Comparison of ENCODE assay signal across 8 mouse cellular contexts in genomic region chr1:54194954-54195305, GRCm38 (mm10). TPM values are rescaled to one million over a fixed set of nuclear protein-coding genes. Genes with fewer than 3 reads are reported as not detected.
DNase-seq lines count a peak whose midpoint lies in the region; ATAC-seq and TF ChIP-seq lines count a peak whose summit lies in the region.

Gene Hecw2 (minus strand): TSS chr1:54195168.

- peak within 1 kb of the TSS; percentile 94 for H3K9ac ChIP-seq in forebrain, postnatal 0 days
- peak within 1 kb of the TSS; percentile 82 for H3K9ac ChIP-seq in midbrain, embryonic 11.5 days (ENCODE audit: low read length)

- TF ChIP-seq CTCF in forebrain, postnatal 0 days (IDR thresholded peaks at IDR 0.05; ENCODE audit: low read depth): no peak

- no peaks in the 10 kb centered on the region for H3K4me1 ChIP-seq in erythroblast, embryonic 14.5 days (ENCODE audit: control insufficient read depth)
- H3K4me1 ChIP-seq in forebrain, postnatal 0 days (ENCODE audit: insufficient read depth): peaks cover 7% of the 10 kb centered on the region; the same call in 1 of the 2 replicates
- peaks cover 15% of the 10 kb centered on the region for H3K4me1 ChIP-seq in hindbrain, embryonic 10.5 days (replicated peaks)
- 0 out of 2 replicates have a peak, but pooled peaks cover 2% of the 10 kb centered on the region for H3K4me1 ChIP-seq in midbrain, embryonic 11.5 days (ENCODE audit: control insufficient read depth, insufficient read depth, low read length)

- H3K4me2 ChIP-seq in forebrain, postnatal 0 days (ENCODE audit: low read depth): peak within 1 kb of the TSS; percentile 63
- peak within 1 kb of the TSS; percentile 81 for H3K4me2 ChIP-seq in midbrain, embryonic 11.5 days

- H3K27me3 ChIP-seq in erythroblast, embryonic 14.5 days (ENCODE audit: control insufficient read depth): peaks cover 42% of the 10 kb centered on the region
- no peaks in the 10 kb centered on the region for H3K27me3 ChIP-seq in forebrain, postnatal 0 days (ENCODE audit: insufficient read depth, low read length)
- peaks cover 20% of the 10 kb centered on the region for H3K27me3 ChIP-seq in hindbrain, embryonic 10.5 days (ENCODE audit: insufficient read depth, poor library complexity, severe bottlenecking)
- H3K27me3 ChIP-seq in midbrain, embryonic 11.5 days (ENCODE audit: control insufficient read depth, insufficient read depth, low read length): peaks cover 5% of the 10 kb centered on the region; the same call in 1 of the 2 replicates

- no peaks in the 10 kb centered on the region for H3K36me3 ChIP-seq in erythroblast, embryonic 14.5 days (ENCODE audit: control insufficient read depth)
- no peaks in the 10 kb centered on the region for H3K36me3 ChIP-seq in forebrain, postnatal 0 days (ENCODE audit: insufficient read depth)
- no peaks in the 10 kb centered on the region for H3K36me3 ChIP-seq in hindbrain, embryonic 10.5 days
- H3K36me3 ChIP-seq in midbrain, embryonic 11.5 days (ENCODE audit: control insufficient read depth, insufficient read depth, low read length): no peaks in the 10 kb centered on the region

- no peak for ATAC-seq in erythroblast, adult 5-6 weeks (replicated peaks; ENCODE audit: low FRiP score, poor library complexity, severe bottlenecking)
- ATAC-seq in forebrain, postnatal 0 days: peak; percentile 75
- ATAC-seq in midbrain, embryonic 11.5 days (ENCODE audit: low FRiP score): peak; percentile 84

- under 1% methylated on average over 34 of the region's 38 CpGs for WGBS in forebrain, postnatal 0 days
- WGBS in hindbrain, embryonic 10.5 days: 1% methylated on average over 38 of the region's 38 CpGs
- WGBS in midbrain, embryonic 11.5 days: under 1% methylated on average over 38 of the region's 38 CpGs

- peak; percentile 70 to 74 for DNase-seq in cerebellum, adult 18-20 months
- peak; percentile 66 for DNase-seq in forebrain, postnatal 0 days
- peak; percentile 74 for DNase-seq in hindbrain, embryonic 10.5 days (ENCODE audit: low spot score)
- peak; percentile 32 to 41 for DNase-seq in left cerebral cortex, adult 8-10 months (ENCODE audit: low spot score in 2 of 2)
- peak; percentile 94 for DNase-seq in midbrain, embryonic 11.5 days (ENCODE audit: low spot score, missing footprints)
- peak; percentile 39 for DNase-seq in testis, postnatal 14 days (ENCODE audit: low spot score)

- H3K9me3 ChIP-seq in erythroblast, embryonic 14.5 days (ENCODE audit: control insufficient read depth, low read length): no peaks in the 10 kb centered on the region; the same call in 1 of the 2 replicates
- no peaks in the 10 kb centered on the region for H3K9me3 ChIP-seq in forebrain, postnatal 0 days (ENCODE audit: low read length)
- no peaks in the 10 kb centered on the region for H3K9me3 ChIP-seq in hindbrain, embryonic 10.5 days
- no peaks in the 10 kb centered on the region for H3K9me3 ChIP-seq in midbrain, embryonic 11.5 days (ENCODE audit: control insufficient read depth, low read length)

- peak within 1 kb of the TSS; percentile 37 for H3K4me3 ChIP-seq in erythroblast, embryonic 14.5 days (replicated peaks)
- H3K4me3 ChIP-seq in forebrain, postnatal 0 days (ENCODE audit: low read depth, low read length): peak within 1 kb of the TSS; percentile 90
- peak within 1 kb of the TSS; percentile 80 for H3K4me3 ChIP-seq in hindbrain, embryonic 10.5 days
- H3K4me3 ChIP-seq in midbrain, embryonic 11.5 days (ENCODE audit: low read depth, low read length): peak within 1 kb of the TSS; percentile 78

- peak within 1 kb of the TSS; percentile 96 for H3K27ac ChIP-seq in forebrain, postnatal 0 days (ENCODE audit: low read depth, low read length)
- peak within 1 kb of the TSS; percentile 94 for H3K27ac ChIP-seq in hindbrain, embryonic 10.5 days
- H3K27ac ChIP-seq in midbrain, embryonic 11.5 days (ENCODE audit: low read depth, low read length): peak within 1 kb of the TSS; percentile 56

RNA-seq across cellular contexts. Expression of gene Hecw2, which starts in this region (rescaled TPM):
- polyA plus RNA-seq in erythroblast, embryonic 14.5 days (2012): not detected in 2 replicates
- total RNA-seq in erythroblast, adult 5-6 weeks (2015; ENCODE audit: low replicate concordance): 0.42 TPM in 1 of 2 replicates, not detected in the other
- 0.09 TPM in 1 of 2 replicates, not detected in the other for total RNA-seq in erythroblast, adult 5-6 weeks (2017; ENCODE audit: low replicate concordance)
- 15.4 and 16.1 TPM in 2 replicates for total RNA-seq in forebrain, postnatal 0 days (2014; rRNA removed)
- polyA plus RNA-seq in forebrain, postnatal 0 days (2015; fragmentation: Nextera tagmentation; extraction: Ambion mirVana): 3.2 and 4.6 TPM in 2 replicates
- 4.4 and 5.1 TPM in 2 replicates for polyA plus RNA-seq in hindbrain, embryonic 10.5 days (2016; fragmentation: Nextera tagmentation; extraction: Ambion mirVana)
- 10 to 100 TPM; 64.9 to 83.1 (median 70.7) TPM for total RNA-seq in left cerebral cortex, adult 8-10 months (2022)
- 2.5 and 3.0 TPM in 2 replicates for polyA plus RNA-seq in midbrain, embryonic 11.5 days (2014; fragmentation: Nextera tagmentation; extraction: Ambion mirVana)

Comparison
In these comparisons a context has a peak if more than half of its experiments do, and no peak if none do; other contexts are left out.
1. RNA of gene Hecw2 (total RNA-seq): 64.9 to 83.1 TPM in left cerebral cortex, adult 8-10 months and 15.4 to 16.1 TPM in forebrain, postnatal 0 days; 0.09 to 0.42 TPM in erythroblast, adult 5-6 weeks; every median in the first group is over 10 times any median in the second.
2. H3K4me3 ChIP-seq: peak in every context shown above with its lines; median percentile 90 in forebrain, postnatal 0 days; 80 in hindbrain, embryonic 10.5 days; 78 in midbrain, embryonic 11.5 days; 37 in erythroblast, embryonic 14.5 days.
3. DNase-seq: peak in every context shown above with its lines; median percentile 94 in midbrain, embryonic 11.5 days; 74 in hindbrain, embryonic 10.5 days; 72 in cerebellum, adult 18-20 months; 66 in forebrain, postnatal 0 days; 39 in testis, postnatal 14 days; 36 in left cerebral cortex, adult 8-10 months.
4. Peak in every context shown above with its lines, with median percentiles within 50 percentile points of each other: H3K27ac ChIP-seq.